Mouse (Mus musculus) midbrain, embryonic 13.5 days (tissue): Measurements from ENCODE around the gene Ptov1. TPM values are rescaled to one million over a fixed set of nuclear protein-coding genes. Genes with fewer than 3 reads are reported as not detected.

Source experiments
- ATAC-seq: fragments of 200-750 bp; cut with Nextera tagmentation; 2 replicates; pipeline ENCODE4 v1.8.0; 2017; ENCODE audit warnings: mild to moderate bottlenecking, moderate TSS enrichment, moderate library complexity
- H3K27ac ChIP-seq: fragments of 300-500 bp; sonication (generic); 2 replicates; pipeline ENCODE4 v1.5.1; 2015; ENCODE audit warnings: inconsistent platforms, mild to moderate bottlenecking, moderate library complexity
- H3K27me3 ChIP-seq: fragments of 300-500 bp; sonication (generic); 2 replicates; pipeline ENCODE4 v1.6.1; 2015; ENCODE audit warnings: mild to moderate bottlenecking, inconsistent platforms
- H3K36me3 ChIP-seq: fragments of 300-500 bp; sonication (generic); 2 replicates; pipeline ENCODE4 v1.6.1; 2015; ENCODE audit warnings: mild to moderate bottlenecking, inconsistent platforms
- H3K4me1 ChIP-seq: fragments of 300-500 bp; sonication (generic); replicated peaks from 2 replicates; pipeline ENCODE4 v1.6.1; 2015; ENCODE audit warnings: inconsistent platforms
- H3K4me2 ChIP-seq: fragments of 300-500 bp; sonication (generic); replicated peaks from 2 replicates; pipeline ENCODE4 v1.6.1; 2015; ENCODE audit warnings: moderate library complexity, mild to moderate bottlenecking, inconsistent platforms
- H3K4me3 ChIP-seq: fragments of 300-500 bp; sonication (generic); replicated peaks from 2 replicates; pipeline ENCODE4 v1.5.1; 2015; ENCODE audit warnings: mild to moderate bottlenecking, inconsistent platforms
- H3K9ac ChIP-seq: fragments of 300-500 bp; sonication (generic); replicated peaks from 2 replicates; pipeline ENCODE4 v1.6.1; 2015; ENCODE audit warnings: mild to moderate bottlenecking, inconsistent platforms
- H3K9me3 ChIP-seq: fragments of 300-500 bp; sonication (generic); 2 replicates; pipeline ENCODE4 v1.6.1; 2016; ENCODE audit warnings: mild to moderate bottlenecking, inconsistent platforms
- WGBS: fragments of 180-500 bp; shearing (Covaris S2); methylation state at CpG from one replicate; pipeline ENCODE4 v1.1.7; 2015; 5-methylcytosine and 5-hydroxymethylcytosine counted together
- polyA plus RNA-seq: library from polyadenylated mRNA; unstranded; fragments of >200 nt; fragmentation: Nextera tagmentation; extraction: Ambion mirVana; gene quantifications from 2 replicates; pipeline ENCODE4 v1.2.1, GENCODE M21; 2015

Ptov1 gene
- polyA plus RNA-seq, 1 experiment from 2014 or later: 584 TPM

DNA sequence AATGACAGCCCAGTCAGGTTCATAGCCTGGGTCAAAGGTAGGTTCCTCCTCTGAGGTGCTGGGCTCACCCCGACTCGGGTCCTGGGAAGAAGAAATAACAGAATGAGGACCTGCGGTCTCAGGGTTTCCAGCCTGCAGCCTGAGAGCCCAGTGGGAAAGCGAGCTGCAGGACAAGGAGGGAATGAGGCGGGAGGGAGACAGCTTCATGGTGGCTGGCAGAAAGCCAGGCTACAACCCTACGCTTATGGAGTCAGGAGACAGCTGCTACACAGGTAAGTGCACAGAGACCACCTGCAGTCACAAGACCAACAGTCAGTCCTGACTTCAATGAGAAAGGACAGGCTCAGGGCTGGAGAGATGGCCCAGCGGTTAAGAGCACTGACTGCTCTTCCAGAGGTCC, 22.8 kb downstream of the Ptov1 start:
- Histone ChIP-seq H3K36me3 (peaks cover 53% of the 10 kb centered on the region), H3K4me1 (peaks cover 28% of the 10 kb centered on the region), H3K9ac (no peak overlapping the region), H3K4me2 (no peak overlapping the region), H3K27me3 (peaks cover 2% of the 10 kb centered on the region), H3K4me3 (no peak overlapping the region), H3K9me3 (no peaks in the 10 kb centered on the region), H3K27ac (no peak overlapping the region)
- 89% methylated on average over 7 of the region's 7 CpGs for WGBS
- no peak for ATAC-seq

GRCm38 (mm10) chr7:44845006-44845405, 24.6 kb downstream of the Ptov1 start:
- peaks cover 20% of the 10 kb centered on the region for H3K27me3 ChIP-seq

DNA sequence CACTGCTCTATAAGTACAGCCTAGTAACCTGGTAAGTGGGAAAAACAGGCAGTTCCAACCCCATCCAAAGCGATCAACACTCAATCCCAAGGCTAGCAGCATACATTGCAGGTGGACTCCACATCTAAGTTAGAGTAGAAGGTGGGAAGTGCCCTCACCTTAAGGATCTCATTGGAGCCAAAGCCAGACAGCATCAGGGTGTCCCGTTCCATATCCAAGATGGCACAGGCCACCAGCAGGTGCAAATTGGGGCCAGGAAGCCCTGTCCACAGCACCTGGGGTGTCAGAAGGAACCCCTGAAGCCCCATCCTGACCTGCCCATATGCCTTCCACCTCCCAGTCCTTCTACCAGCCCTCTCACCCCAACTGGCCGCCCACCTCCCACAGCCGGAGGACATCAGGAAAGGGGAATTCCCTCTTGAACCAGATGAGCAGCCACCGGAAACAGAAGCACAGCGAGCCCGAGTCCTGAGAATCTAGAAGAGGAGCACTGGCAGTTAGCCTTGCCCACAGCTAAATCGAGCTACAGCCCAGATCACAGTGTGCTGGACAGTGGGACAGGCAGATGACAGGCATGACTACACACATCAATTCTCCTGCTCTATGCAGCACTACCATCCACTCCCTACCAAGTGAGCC, 27.6 kb downstream of the Ptov1 start:
- Histone ChIP-seq H3K9ac (no peak overlapping the region), H3K4me3 (no peak overlapping the region), H3K4me1 (peaks cover 20% of the 10 kb centered on the region), H3K36me3 (peaks cover 67% of the 10 kb centered on the region), H3K27ac (no peak overlapping the region), H3K27me3 (peaks cover 40% of the 10 kb centered on the region), H3K9me3 (no peaks in the 10 kb centered on the region), H3K4me2 (no peak overlapping the region)
- no peak for ATAC-seq
- 91% methylated on average over 8 of the region's 8 CpGs for WGBS

More at GRCm38 (mm10) chr7:44845006-44845405, 24.6 kb downstream of the Ptov1 start:
- Histone ChIP-seq H3K9ac (no peak overlapping the region), H3K27ac (no peak overlapping the region), H3K4me1 (peaks cover 19% of the 10 kb centered on the region), H3K36me3 (peaks cover 67% of the 10 kb centered on the region), H3K9me3 (no peaks in the 10 kb centered on the region), H3K4me3 (no peak overlapping the region), H3K4me2 (no peak overlapping the region)
- no peak for ATAC-seq
- 95% methylated on average over 10 of the region's 10 CpGs for WGBS

GRCm38 (mm10) chr7:44840426-44840825, 29.2 kb downstream of the Ptov1 start:
- Histone ChIP-seq H3K9ac (no peak overlapping the region), H3K9me3 (no peaks in the 10 kb centered on the region), H3K4me1 (peaks cover 18% of the 10 kb centered on the region), H3K4me2 (peak overlapping the region; percentile 60; the same call in 1 of the 2 replicates), H3K36me3 (peaks cover 52% of the 10 kb centered on the region), H3K27me3 (peaks cover 40% of the 10 kb centered on the region), H3K27ac (no peak overlapping the region), H3K4me3 (peak overlapping the region; percentile 32)
- 60% methylated on average over 14 of the region's 14 CpGs for WGBS
- ATAC-seq: no peak

- no peaks in the 10 kb centered on the region for H3K9me3 ChIP-seq
- peak; percentile 69 for ATAC-seq
- H3K27me3 ChIP-seq: peaks cover 40% of the 10 kb centered on the region
- H3K9ac ChIP-seq: peak overlapping the region; percentile 62
- peaks cover 44% of the 10 kb centered on the region for H3K36me3 ChIP-seq
- peak overlapping the region; percentile 60 for H3K4me2 ChIP-seq
- under 1% methylated on average over 58 of the region's 58 CpGs for WGBS
- H3K27ac ChIP-seq: no peak overlapping the region
- H3K4me3 ChIP-seq: peak overlapping the region; percentile 32
- H3K4me1 ChIP-seq: peaks cover 18% of the 10 kb centered on the region
These were observed 29.9 kb downstream of the Ptov1 start for GRCm38 (mm10) chr7:44839491-44840191.

DNA sequence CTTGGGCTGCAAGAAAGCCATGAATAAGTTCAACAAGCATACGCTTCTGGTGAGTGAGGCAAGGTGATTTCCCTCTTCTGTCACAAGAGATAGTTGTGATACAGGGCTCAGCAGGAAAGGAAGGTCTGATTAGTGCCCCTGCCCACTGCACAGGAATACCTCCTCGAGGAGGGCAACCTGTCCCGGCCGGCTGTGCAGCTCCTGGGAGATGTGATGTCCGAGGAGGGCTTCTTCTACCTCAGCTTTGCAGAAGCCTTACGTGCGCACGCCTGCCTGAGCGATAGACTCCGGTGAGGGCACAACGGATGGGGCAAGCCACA, 30.5 kb downstream of the Ptov1 start:
- Histone ChIP-seq H3K9ac (peak overlapping the region; percentile 62), H3K4me3 (peak overlapping the region; percentile 32), H3K27ac (no peak overlapping the region), H3K4me1 (peaks cover 18% of the 10 kb centered on the region), H3K36me3 (peaks cover 39% of the 10 kb centered on the region), H3K4me2 (peak overlapping the region; percentile 60), H3K27me3 (peaks cover 40% of the 10 kb centered on the region), H3K9me3 (no peaks in the 10 kb centered on the region)
- WGBS: 29% methylated on average over 11 of the region's 11 CpGs
- 0 out of 2 replicates have a peak, but pooled peaks have one; percentile 0 for ATAC-seq

DNA sequence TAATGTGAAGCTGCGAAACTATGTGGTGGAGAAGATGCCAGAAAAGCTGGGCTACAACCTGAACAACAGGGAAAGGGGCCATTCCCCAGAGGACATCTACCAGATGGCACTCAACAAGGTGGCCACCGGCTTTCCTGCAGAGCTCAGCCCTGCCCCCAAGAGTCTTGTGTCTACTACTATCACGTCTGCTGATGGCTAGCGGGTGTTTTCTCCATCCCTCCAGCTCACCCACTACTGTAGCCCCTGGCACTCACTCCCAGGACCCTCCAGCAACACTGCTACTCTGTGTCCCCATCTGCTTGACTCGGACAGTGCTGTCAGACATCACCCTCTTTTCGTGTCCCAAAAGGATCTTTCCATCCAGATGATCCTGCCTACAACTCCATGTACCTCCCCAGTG, 31.5 kb downstream of the Ptov1 start:
- peaks cover 18% of the 10 kb centered on the region for H3K4me1 ChIP-seq
- no peaks in the 10 kb centered on the region for H3K9me3 ChIP-seq
- ATAC-seq: no peak
- WGBS: 81% methylated on average over 6 of the region's 6 CpGs
- no peak overlapping the region for H3K27ac ChIP-seq
- H3K9ac ChIP-seq: no peak overlapping the region
- H3K36me3 ChIP-seq: peaks cover 28% of the 10 kb centered on the region
- no peak overlapping the region for H3K4me2 ChIP-seq
- peaks cover 40% of the 10 kb centered on the region for H3K27me3 ChIP-seq
- H3K4me3 ChIP-seq: no peak overlapping the region

- Histone ChIP-seq H3K27ac (no peak overlapping the region), H3K27me3 (peaks cover 35% of the 10 kb centered on the region), H3K4me2 (no peak overlapping the region), H3K36me3 (peaks cover 21% of the 10 kb centered on the region), H3K4me1 (peaks cover 18% of the 10 kb centered on the region), H3K9ac (no peak overlapping the region), H3K4me3 (no peak overlapping the region), H3K9me3 (no peaks in the 10 kb centered on the region)
- ATAC-seq: no peak
- WGBS: 88% methylated on average over 9 of the region's 9 CpGs
These were observed 33.0 kb downstream of the Ptov1 start for GRCm38 (mm10) chr7:44836423-44837053.

- peaks cover 21% of the 10 kb centered on the region for H3K36me3 ChIP-seq
- no peak for ATAC-seq
- H3K4me2 ChIP-seq: no peak overlapping the region
- no peak overlapping the region for H3K9ac ChIP-seq
- H3K27ac ChIP-seq: no peak overlapping the region
- H3K4me3 ChIP-seq: no peak overlapping the region
- no peaks in the 10 kb centered on the region for H3K9me3 ChIP-seq
- H3K4me1 ChIP-seq: peaks cover 18% of the 10 kb centered on the region
- peaks cover 30% of the 10 kb centered on the region for H3K27me3 ChIP-seq
- 58% methylated on average over 3 of the region's 3 CpGs for WGBS
These were observed 33.6 kb downstream of the Ptov1 start for GRCm38 (mm10) chr7:44836016-44836404.

DNA sequence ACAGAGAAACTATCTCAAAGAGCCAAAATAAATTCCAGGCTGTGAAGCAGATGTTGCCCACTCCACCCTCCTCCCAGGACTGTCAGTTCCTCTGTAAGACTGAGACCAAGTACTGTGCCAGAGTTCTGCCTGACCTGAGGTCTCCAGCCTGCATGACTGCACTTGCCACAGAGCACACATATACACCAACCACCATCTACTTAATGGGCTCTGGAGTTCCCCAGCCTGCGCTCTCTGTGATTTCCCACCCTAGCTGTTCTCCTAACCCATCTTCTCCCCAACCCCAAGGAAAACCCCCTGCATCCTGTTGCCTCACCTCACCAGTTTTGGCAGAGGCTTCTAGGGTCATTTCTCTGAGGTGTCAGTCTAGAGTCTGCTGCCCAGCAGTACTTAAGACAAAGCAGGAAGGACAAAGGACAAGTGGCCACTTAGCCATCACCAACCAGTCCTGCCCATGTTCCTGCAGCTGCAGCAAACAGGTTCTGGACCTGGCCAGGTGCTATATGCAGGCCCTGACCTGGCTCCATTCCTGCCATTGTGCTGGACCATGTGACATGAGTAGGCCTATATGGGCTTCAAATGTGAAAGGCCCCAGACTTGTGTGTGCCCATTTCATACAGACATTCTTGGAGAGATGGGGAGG, 34.1 kb downstream of the Ptov1 start:
- peaks cover 25% of the 10 kb centered on the region for H3K27me3 ChIP-seq
- H3K27ac ChIP-seq: no peak overlapping the region
- H3K4me1 ChIP-seq: peaks cover 18% of the 10 kb centered on the region
- H3K4me2 ChIP-seq: no peak overlapping the region
- no peaks in the 10 kb centered on the region for H3K9me3 ChIP-seq
- ATAC-seq: no peak
- H3K36me3 ChIP-seq: peaks cover 21% of the 10 kb centered on the region
- H3K4me3 ChIP-seq: no peak overlapping the region
- WGBS: 100% methylated on average over 1 of the region's 1 CpGs
- H3K9ac ChIP-seq: no peak overlapping the region

- ATAC-seq: no peak
- H3K9me3 ChIP-seq: no peaks in the 10 kb centered on the region
- H3K27ac ChIP-seq: no peak overlapping the region
- H3K36me3 ChIP-seq: peaks cover 43% of the 10 kb centered on the region
- H3K9ac ChIP-seq: no peak overlapping the region
- WGBS: 81% methylated on average over 4 of the region's 4 CpGs
- H3K4me1 ChIP-seq: no peaks in the 10 kb centered on the region
- H3K27me3 ChIP-seq: no peaks in the 10 kb centered on the region
- H3K4me2 ChIP-seq: no peak overlapping the region
- no peak overlapping the region for H3K4me3 ChIP-seq
These were observed 36.8 kb downstream of the Ptov1 start for GRCm38 (mm10) chr7:44832763-44833162.

DNA sequence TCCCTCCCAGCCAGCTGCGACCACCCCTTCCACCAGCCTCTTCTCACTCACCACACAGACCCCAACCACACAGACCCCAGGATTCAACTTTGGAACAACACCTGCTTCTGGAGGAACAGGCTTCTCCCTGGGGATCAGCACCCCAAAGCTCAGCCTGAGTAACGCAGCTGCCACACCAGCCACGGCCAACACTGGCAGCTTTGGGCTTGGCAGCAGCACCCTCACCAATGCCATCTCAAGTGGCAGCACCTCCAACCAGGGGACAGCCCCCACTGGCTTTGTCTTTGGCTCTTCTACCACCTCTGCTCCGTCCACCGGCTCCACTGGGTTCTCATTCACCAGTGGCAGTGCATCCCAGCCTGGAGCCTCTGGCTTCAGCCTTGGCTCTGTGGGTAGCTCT, 40.9 kb downstream of the Ptov1 start:
- WGBS: 92% methylated on average over 5 of the region's 5 CpGs
- Histone ChIP-seq H3K27me3 (no peaks in the 10 kb centered on the region), H3K4me1 (peaks cover 10% of the 10 kb centered on the region), H3K9ac (no peak overlapping the region), H3K4me3 (no peak overlapping the region), H3K4me2 (no peak overlapping the region), H3K36me3 (peaks cover 48% of the 10 kb centered on the region), H3K27ac (no peak overlapping the region), H3K9me3 (no peaks in the 10 kb centered on the region)
- no peak for ATAC-seq
